Mouse (Mus musculus) heart, embryonic 10.5 days (tissue): Measurements from ENCODE around the gene Nprl3. TPM values are rescaled to one million over a fixed set of nuclear protein-coding genes. Genes with fewer than 3 reads are reported as not detected.
"Not testable (repeated sequence)": the region's sequence is repeated elsewhere in the genome, so short reads cannot be mapped to it uniquely, and the experiment has no call there.

ENCODE experiments used
- DNase-seq: peaks from one replicate; pipeline ENCODE4 v3.0.0-alpha.2; 2017; ENCODE audit warnings: low spot score
- H3K27ac ChIP-seq: fragments of 300-500 bp; sonication (generic); 2 replicates; pipeline ENCODE4 v1.5.1; 2016; ENCODE audit warnings: mild to moderate bottlenecking
- H3K27me3 ChIP-seq: fragments of 300-500 bp; sonication (generic); 2 replicates; pipeline ENCODE4 v1.6.1; 2016; ENCODE audit warnings: mild to moderate bottlenecking; ENCODE audit not compliant: poor library complexity, insufficient read depth, severe bottlenecking
- H3K36me3 ChIP-seq: fragments of 300-500 bp; sonication (generic); 2 replicates; pipeline ENCODE4 v1.6.1; 2016; ENCODE audit warnings: mild to moderate bottlenecking, moderate library complexity
- H3K4me1 ChIP-seq: fragments of 300-500 bp; sonication (generic); 2 replicates; pipeline ENCODE4 v1.6.1; 2016; ENCODE audit warnings: mild to moderate bottlenecking
- H3K4me3 ChIP-seq: fragments of 300-500 bp; sonication (generic); 2 replicates; pipeline ENCODE4 v1.5.1; 2016; ENCODE audit warnings: mild to moderate bottlenecking, moderate library complexity
- H3K9me3 ChIP-seq: fragments of 300-500 bp; sonication (generic); 2 replicates; pipeline ENCODE4 v1.6.1; 2016; ENCODE audit warnings: mild to moderate bottlenecking, moderate library complexity
- WGBS: fragments of 180-500 bp; shearing (Covaris S2); methylation state at CpG from one replicate; pipeline ENCODE4 v1.1.7; 2016; 5-methylcytosine and 5-hydroxymethylcytosine counted together
- polyA plus RNA-seq: library from polyadenylated mRNA; unstranded; fragments of >200 nt; fragmentation: Nextera tagmentation; extraction: Ambion mirVana; gene quantifications from 2 replicates; pipeline ENCODE4 v1.2.1, GENCODE M21; 2016

Nprl3 gene
- polyA plus RNA-seq, 1 experiment from 2014 or later = 44.5 TPM

DNA sequence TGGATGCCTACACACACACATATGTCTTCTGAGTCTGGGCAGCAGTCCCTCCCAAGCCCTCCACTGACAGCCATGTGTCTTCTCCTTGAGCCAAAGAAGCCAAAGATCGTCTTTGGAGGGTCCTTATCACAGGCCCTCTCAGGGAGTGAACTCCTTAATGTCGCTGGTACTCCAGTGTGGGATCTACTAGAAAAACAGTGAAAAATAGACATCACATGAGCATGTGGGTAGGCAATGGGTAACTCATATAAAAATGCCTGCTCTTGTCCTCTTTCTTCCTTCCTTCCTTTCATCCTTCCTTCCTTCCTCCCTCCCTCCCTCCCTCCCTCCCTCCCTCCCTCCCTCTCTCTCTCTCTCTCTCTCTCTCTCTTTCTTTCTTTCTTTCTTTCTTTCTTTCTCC, 29.9 kb upstream of the Nprl3 start:
- DNase-seq = peak; percentile 46
- not testable (repeated sequence) for H3K36me3 ChIP-seq, H3K9me3 ChIP-seq, H3K27ac ChIP-seq, H3K4me3 ChIP-seq, H3K4me1 ChIP-seq
- H3K27me3 ChIP-seq = peaks cover 26% of the 10 kb centered on the region
- 26% methylated on average over 2 of the region's 2 CpGs for WGBS

DNA sequence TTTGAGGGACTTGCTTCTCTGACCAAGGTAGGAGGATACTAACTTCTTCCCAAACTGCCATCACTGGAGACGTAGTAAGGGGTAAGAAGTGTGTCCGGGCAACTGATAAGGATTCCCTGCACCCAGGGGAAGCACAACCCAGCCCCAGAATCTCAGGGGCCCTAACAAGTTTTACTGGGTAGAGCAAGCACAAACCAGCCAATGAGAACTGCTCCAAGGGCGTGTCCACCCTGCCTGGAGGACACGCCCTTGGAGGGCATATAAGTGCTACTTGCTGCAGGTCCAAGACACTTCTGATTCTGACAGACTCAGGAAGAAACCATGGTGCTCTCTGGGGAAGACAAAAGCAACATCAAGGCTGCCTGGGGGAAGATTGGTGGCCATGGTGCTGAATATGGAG, 28.7 kb upstream of the Nprl3 start, which contains the start of gene Hba-a2:
TSS of gene Hba-a2 (plus strand) at position 287 of the 400 bp plus-strand sequence.
- no CpG with 5 or more reads among the region's 4 CpGs for WGBS
- not testable (repeated sequence) for H3K27ac ChIP-seq

DNA sequence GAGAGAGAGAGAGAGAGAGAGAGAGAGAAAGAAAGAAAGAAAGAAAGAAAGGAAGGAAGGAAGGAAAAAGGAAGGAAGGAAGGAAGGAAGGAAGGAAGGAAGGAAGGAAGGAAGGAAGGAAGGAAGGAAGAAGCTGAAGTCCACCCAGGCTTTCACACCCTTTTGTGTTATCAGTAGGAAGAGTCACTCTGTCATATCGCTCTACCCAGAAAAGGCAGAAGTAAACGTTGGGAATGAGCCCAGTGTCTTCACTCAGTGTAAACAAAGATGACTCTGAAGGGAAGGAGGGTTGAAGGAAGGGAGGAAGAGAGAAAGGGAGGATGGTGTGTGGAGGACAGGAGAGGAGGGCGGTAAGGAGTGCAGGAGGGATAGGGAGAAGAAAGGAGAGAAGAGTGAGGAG, 26.0 kb upstream of the Nprl3 start:
- peaks cover 14% of the 10 kb centered on the region; the same call in 1 of the 2 replicates for H3K27me3 ChIP-seq
- H3K9me3 ChIP-seq, H3K36me3 ChIP-seq, H3K4me1 ChIP-seq, DNase-seq, H3K4me3 ChIP-seq: not testable (repeated sequence)
- 56% methylated on average over 3 of the region's 3 CpGs for WGBS
- peak overlapping the region; percentile 42; the same call in 1 of the 2 replicates for H3K27ac ChIP-seq

More for the DNA sequence above, 28.7 kb upstream of the Nprl3 start, which contains the start of gene Hba-a2:
- not testable (repeated sequence) for H3K4me3 ChIP-seq, DNase-seq, H3K9me3 ChIP-seq, H3K4me1 ChIP-seq, H3K36me3 ChIP-seq
- H3K27me3 ChIP-seq = peaks cover 14% of the 10 kb centered on the region

DNA sequence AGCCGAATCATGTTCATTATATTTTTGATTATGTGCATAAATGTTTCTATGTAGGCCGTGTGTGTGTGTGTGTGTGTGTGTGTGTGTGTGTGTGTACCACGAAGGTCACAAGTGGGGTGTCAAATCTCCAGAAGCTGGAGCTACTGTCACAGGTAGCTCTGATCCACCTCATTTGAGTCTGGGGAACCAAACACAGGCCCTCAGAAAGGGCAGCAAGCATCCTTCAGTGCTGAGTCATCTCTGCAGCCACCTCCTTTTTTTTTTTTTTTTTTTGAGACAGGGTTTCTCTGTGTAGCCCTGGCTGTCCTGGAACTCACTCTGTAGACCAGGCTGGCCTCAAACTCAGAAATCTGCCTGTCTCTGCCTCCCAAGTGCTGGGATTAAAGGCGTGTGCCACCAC, 25.3 kb upstream of the Nprl3 start:
- H3K27ac ChIP-seq = 0 out of 2 replicates have a peak overlapping the region, but pooled peaks have one; percentile 52
- H3K4me1 ChIP-seq, H3K36me3 ChIP-seq, H3K4me3 ChIP-seq, H3K9me3 ChIP-seq: not testable (repeated sequence)
- 85% methylated on average over 4 of the region's 4 CpGs for WGBS
- peak; percentile 74 for DNase-seq
- peaks cover 19% of the 10 kb centered on the region; the same call in 1 of the 2 replicates for H3K27me3 ChIP-seq

DNA sequence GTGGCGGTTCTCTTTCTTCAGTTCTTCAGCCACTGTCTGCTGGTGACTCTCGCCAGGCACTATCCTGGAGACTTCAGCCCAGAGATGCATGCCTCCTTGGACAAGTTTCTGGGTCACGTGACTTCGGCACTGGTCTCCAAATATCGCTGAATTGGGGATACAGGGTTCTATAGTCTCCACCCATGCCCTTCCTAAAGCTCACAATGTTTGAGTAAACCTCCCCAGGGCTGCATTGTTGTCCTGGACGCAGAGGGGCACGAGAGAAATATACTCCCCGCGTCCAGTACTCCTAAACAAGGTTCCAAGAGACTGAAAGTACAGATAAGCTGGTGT, 20.0 kb upstream of the Nprl3 start:
- peak overlapping the region; percentile 22; the same call in 1 of the 2 replicates for H3K4me3 ChIP-seq
- WGBS = 53% methylated on average over 9 of the region's 9 CpGs
- DNase-seq = peak; percentile 76

GRCm38 (mm10) chr11:32286695-32287492, 19.4 kb upstream of the Nprl3 start, which contains the start of gene Hbq1b:
TSS of gene Hbq1b (plus strand) at chr11:32286965.
- Histone ChIP-seq H3K4me3 (peak within 1 kb of the TSS; percentile 42), H3K27me3 (peaks cover 30% of the 10 kb centered on the region), H3K27ac (peak within 1 kb of the TSS; percentile 47; the same call in 1 of the 2 replicates)
- not testable (repeated sequence) for H3K9me3 ChIP-seq, H3K4me1 ChIP-seq, H3K36me3 ChIP-seq
- DNase-seq = peak; percentile 81
- 18% methylated on average over 32 of the region's 33 CpGs for WGBS

More for the DNA sequence above, 20.0 kb upstream of the Nprl3 start:
- Histone ChIP-seq H3K27ac (peak overlapping the region; percentile 47; the same call in 1 of the 2 replicates), H3K36me3 (no peaks in the 10 kb centered on the region), H3K9me3 (no peaks in the 10 kb centered on the region), H3K27me3 (peaks cover 28% of the 10 kb centered on the region), H3K4me1 (no peaks in the 10 kb centered on the region)

DNA sequence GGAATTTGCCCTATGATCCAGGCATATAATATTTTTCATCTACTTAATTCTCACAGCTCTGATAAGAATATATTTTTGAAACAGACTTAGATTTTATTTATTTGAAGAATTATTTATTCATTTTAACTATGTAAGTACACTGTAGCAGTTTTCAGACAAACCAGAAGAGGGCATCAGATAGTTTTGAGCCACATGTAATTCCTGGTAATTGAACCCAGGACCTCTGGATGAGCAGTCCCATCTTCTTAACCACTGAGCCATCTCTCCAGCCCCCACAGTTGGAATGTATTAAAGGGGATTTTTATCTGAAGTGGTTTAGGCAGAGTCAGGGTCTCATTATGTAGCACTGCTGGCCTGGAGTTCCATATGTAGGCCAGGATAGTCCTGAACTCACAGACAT, 18.4 kb upstream of the Nprl3 start:
- peaks cover 40% of the 10 kb centered on the region for H3K27me3 ChIP-seq
- H3K4me3 ChIP-seq, H3K27ac ChIP-seq, DNase-seq, H3K9me3 ChIP-seq, H3K4me1 ChIP-seq, H3K36me3 ChIP-seq: not testable (repeated sequence)

DNA sequence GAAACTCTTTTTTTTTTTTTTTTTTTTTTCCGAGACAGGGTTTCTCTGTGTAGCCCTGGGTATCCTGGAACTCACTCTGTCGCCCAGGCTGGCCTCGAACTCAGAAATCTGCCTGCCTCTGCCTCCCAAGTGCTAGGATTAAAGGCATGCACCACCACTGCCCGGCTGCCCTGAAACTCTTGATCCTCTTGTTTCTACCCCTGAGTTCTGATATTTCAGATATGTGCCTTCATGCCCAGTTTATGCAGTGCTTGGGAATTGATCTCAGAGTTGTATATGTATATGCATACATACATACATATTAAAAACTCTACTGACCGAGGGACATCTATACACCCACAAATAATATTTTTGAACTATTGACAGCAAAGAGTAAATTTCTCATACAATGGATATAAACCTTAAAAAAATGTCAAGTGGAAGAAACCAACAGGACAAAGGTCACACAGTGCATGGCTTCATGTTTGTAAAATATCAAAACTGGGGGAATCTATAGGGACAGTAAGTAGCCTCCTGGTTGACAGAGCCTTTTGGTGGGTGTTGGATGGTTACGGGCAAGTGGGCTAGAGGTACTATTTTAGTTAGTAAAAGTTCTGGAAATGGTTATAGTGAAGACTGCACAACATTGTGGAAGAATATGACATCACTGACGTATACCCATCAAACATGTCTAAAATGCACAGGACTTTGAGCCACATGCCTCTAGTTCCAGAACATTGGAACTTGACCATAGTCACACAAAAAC, 17.7 kb upstream of the Nprl3 start:
- Histone ChIP-seq H3K27me3 (peaks cover 47% of the 10 kb centered on the region), H3K4me1 (no peaks in the 10 kb centered on the region), H3K9me3 (no peaks in the 10 kb centered on the region), H3K27ac (no peak overlapping the region), H3K4me3 (no peak overlapping the region), H3K36me3 (no peaks in the 10 kb centered on the region)
- 65% methylated on average over 7 of the region's 7 CpGs for WGBS
- peak; percentile 68 for DNase-seq

DNA sequence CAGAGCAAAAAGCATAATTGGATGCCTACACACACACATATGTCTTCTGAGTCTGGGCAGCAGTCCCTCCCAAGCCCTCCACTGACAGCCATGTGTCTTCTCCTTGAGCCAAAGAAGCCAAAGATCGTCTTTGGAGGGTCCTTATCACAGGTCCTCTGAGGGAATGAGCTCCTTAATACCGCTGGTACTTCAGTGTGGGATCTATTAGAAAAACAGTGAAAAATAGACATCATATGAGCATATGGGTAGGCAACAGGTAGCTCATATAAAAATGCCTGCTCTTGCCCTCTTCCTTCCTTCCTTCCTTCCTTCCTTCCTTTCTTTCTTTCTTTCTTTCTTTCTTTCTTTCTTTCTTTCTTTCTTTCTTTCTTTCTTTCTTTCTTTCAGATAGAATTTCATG, 17.1 kb upstream of the Nprl3 start:
- not testable (repeated sequence) for H3K27ac ChIP-seq, H3K9me3 ChIP-seq, H3K4me3 ChIP-seq, DNase-seq, H3K4me1 ChIP-seq, H3K36me3 ChIP-seq
- WGBS = 36% methylated on average over 2 of the region's 2 CpGs
- peaks cover 51% of the 10 kb centered on the region for H3K27me3 ChIP-seq

GRCm38 (mm10) chr11:32283091-32283777, 15.7 kb upstream of the Nprl3 start, which contains the start of gene Hba-a1:
TSS of gene Hba-a1 (plus strand) at chr11:32283511.
- 47% methylated on average over 1 of the region's 5 CpGs for WGBS
- DNase-seq = peak; percentile 69
- H3K4me1 ChIP-seq, H3K9me3 ChIP-seq, H3K36me3 ChIP-seq, H3K27ac ChIP-seq, H3K4me3 ChIP-seq: not testable (repeated sequence)
- H3K27me3 ChIP-seq = peaks cover 53% of the 10 kb centered on the region

GRCm38 (mm10) chr11:32281416-32282144, 14.1 kb upstream of the Nprl3 start:
- no peak overlapping the region for H3K4me3 ChIP-seq
- WGBS = 73% methylated on average over 1 of the region's 1 CpGs
- no peaks in the 10 kb centered on the region for H3K36me3 ChIP-seq
- no peaks in the 10 kb centered on the region for H3K4me1 ChIP-seq
- H3K27ac ChIP-seq = peak overlapping the region; percentile 64
- peaks cover 54% of the 10 kb centered on the region for H3K27me3 ChIP-seq
- DNase-seq = peak; percentile 76
- no peaks in the 10 kb centered on the region for H3K9me3 ChIP-seq

GRCm38 (mm10) chr11:32280646-32281045, 13.1 kb upstream of the Nprl3 start:
- Histone ChIP-seq H3K27me3 (peaks cover 64% of the 10 kb centered on the region), H3K9me3 (no peaks in the 10 kb centered on the region), H3K4me3 (no peak overlapping the region), H3K27ac (no peak overlapping the region), H3K4me1 (no peaks in the 10 kb centered on the region), H3K36me3 (no peaks in the 10 kb centered on the region)
- peak; percentile 63 for DNase-seq
- WGBS = 76% methylated on average over 2 of the region's 2 CpGs
